Mouse (Mus musculus) lung, embryonic 14.5 days (tissue): ENCODE results near the gene Ppp6r2. TPM values are rescaled to one million over a fixed set of nuclear protein-coding genes. Genes with fewer than 3 reads are reported as not detected.

ENCODE experiments used
- ATAC-seq: fragments of 200-750 bp; cut with Nextera tagmentation; 2 replicates; pipeline ENCODE4 v1.8.0; 2017; ENCODE audit warnings: mild to moderate bottlenecking, moderate TSS enrichment, moderate library complexity; ENCODE audit not compliant: insufficient read depth
- DNase-seq: peaks from one replicate; pipeline ENCODE4 v3.0.0-alpha.2; 2015
- H3K27ac ChIP-seq: fragments of 300-500 bp; sonication (generic); 2 replicates; pipeline ENCODE4 v1.5.1; 2014; ENCODE audit warnings: low read depth, mild to moderate bottlenecking, moderate library complexity
- H3K27me3 ChIP-seq: fragments of 300-500 bp; sonication (generic); 2 replicates; pipeline ENCODE4 v1.6.1; 2014; ENCODE audit warnings: low read length, control low read depth; ENCODE audit not compliant: insufficient read depth
- H3K36me3 ChIP-seq: fragments of 300-500 bp; sonication (generic); 2 replicates; pipeline ENCODE4 v1.6.1; 2014; ENCODE audit warnings: control low read depth; ENCODE audit not compliant: insufficient read depth
- H3K4me1 ChIP-seq: fragments of 300-500 bp; sonication (generic); 2 replicates; pipeline ENCODE4 v1.6.1; 2014; ENCODE audit warnings: antibody characterized with exemption, control low read depth; ENCODE audit not compliant: insufficient read depth
- H3K4me2 ChIP-seq: fragments of 300-500 bp; sonication (generic); 2 replicates; pipeline ENCODE4 v1.6.1; 2014; ENCODE audit warnings: mild to moderate bottlenecking
- H3K4me3 ChIP-seq: fragments of 300-500 bp; sonication (generic); 2 replicates; pipeline ENCODE4 v1.5.1; 2014; ENCODE audit warnings: low read depth, low read length
- H3K9ac ChIP-seq: fragments of 300-500 bp; sonication (generic); 2 replicates; pipeline ENCODE4 v1.6.1; 2014
- H3K9me3 ChIP-seq: fragments of 300-500 bp; sonication (generic); 2 replicates; pipeline ENCODE4 v1.6.1; 2016; ENCODE audit warnings: low read depth, low read length, control low read depth
- CTCF ChIP-seq: IDR thresholded peaks from 2 replicates; pipeline ENCODE4 v1.5.1; 2016; ENCODE audit warnings: antibody characterized with exemption, low read depth
- WGBS: fragments of 180-500 bp; shearing (Covaris S2); extraction: QIAGEN DNeasy Blood & Tissue Kit; methylation state at CpG from one replicate; pipeline ENCODE4 v1.1.7; 2014; 5-methylcytosine and 5-hydroxymethylcytosine counted together
- polyA plus RNA-seq: library from polyadenylated mRNA; unstranded; fragments of >200 nt; fragmentation: Nextera tagmentation; extraction: Ambion mirVana; gene quantifications from 2 replicates; pipeline ENCODE4 v1.2.1, GENCODE M21; 2014

The Ppp6r2 gene
- polyA plus RNA-seq, 1 experiment from 2014 or later = 27.8 TPM

- H3K4me3 ChIP-seq = peak overlapping the region; percentile 94
- H3K36me3 ChIP-seq = peaks cover 13% of the 10 kb centered on the region
- H3K9me3 ChIP-seq = no peaks in the 10 kb centered on the region
- no peak overlapping the region for H3K27ac ChIP-seq
- peak overlapping the region; percentile 92 for H3K9ac ChIP-seq
- peak; percentile 5 for DNase-seq
- TF ChIP-seq CTCF = no peak
- no peaks in the 10 kb centered on the region for H3K27me3 ChIP-seq
- no peaks in the 10 kb centered on the region for H3K4me1 ChIP-seq
- WGBS = 61% methylated on average over 6 of the region's 6 CpGs
- ATAC-seq = no peak
- H3K4me2 ChIP-seq = peak overlapping the region; percentile 85
Observed at GRCm38 (mm10) chr15:89212495-89212894, 1.1 kb downstream of the Ppp6r2 start.

- Histone ChIP-seq H3K4me1 (no peaks in the 10 kb centered on the region), H3K9me3 (no peaks in the 10 kb centered on the region), H3K27me3 (no peaks in the 10 kb centered on the region), H3K9ac (no peak overlapping the region), H3K4me2 (no peak overlapping the region), H3K4me3 (no peak overlapping the region), H3K36me3 (peaks cover 13% of the 10 kb centered on the region), H3K27ac (no peak overlapping the region)
- DNase-seq (no peak), ATAC-seq (no peak)
- TF ChIP-seq CTCF = no peak
- WGBS = 79% methylated on average over 3 of the region's 3 CpGs
Observed at GRCm38 (mm10) chr15:89213517-89213916, 2.2 kb downstream of the Ppp6r2 start.

- Histone ChIP-seq H3K4me3 (no peak overlapping the region), H3K4me1 (no peaks in the 10 kb centered on the region), H3K27ac (no peak overlapping the region), H3K27me3 (no peaks in the 10 kb centered on the region), H3K4me2 (no peak overlapping the region), H3K9ac (no peak overlapping the region), H3K9me3 (no peaks in the 10 kb centered on the region), H3K36me3 (peaks cover 13% of the 10 kb centered on the region)
- ATAC-seq (no peak), DNase-seq (no peak)
- WGBS = 90% methylated on average over 3 of the region's 3 CpGs
- no peak for TF ChIP-seq CTCF
Observed at GRCm38 (mm10) chr15:89214953-89215352, 3.6 kb downstream of the Ppp6r2 start.

- DNase-seq (no peak), ATAC-seq (no peak)
- H3K27me3 ChIP-seq = no peaks in the 10 kb centered on the region
- no peaks in the 10 kb centered on the region for H3K9me3 ChIP-seq
- H3K4me3 ChIP-seq = no peak overlapping the region
- H3K4me2 ChIP-seq = no peak overlapping the region
- H3K4me1 ChIP-seq = no peaks in the 10 kb centered on the region
- H3K36me3 ChIP-seq = peaks cover 13% of the 10 kb centered on the region
- H3K9ac ChIP-seq = no peak overlapping the region
- no peak for TF ChIP-seq CTCF
- 87% methylated on average over 2 of the region's 2 CpGs for whole genome bisulfite sequencing
- H3K27ac ChIP-seq = no peak overlapping the region
Observed at GRCm38 (mm10) chr15:89215611-89216233, 4.4 kb downstream of the Ppp6r2 start.

- TF ChIP-seq CTCF = no peak
- no peak for ATAC-seq
- DNase-seq = peak; percentile 40
Observed at GRCm38 (mm10) chr15:89233586-89233985, 22.2 kb downstream of the Ppp6r2 start.

GRCm38 (mm10) chr15:89234052-89234451 lies 22.7 kb downstream of the Ppp6r2 start:
- H3K27ac ChIP-seq = no peak overlapping the region
- no peak for DNase-seq
- ATAC-seq = no peak
- H3K36me3 ChIP-seq = peaks cover 2% of the 10 kb centered on the region; the same call in 1 of the 2 replicates
- no peaks in the 10 kb centered on the region for H3K4me1 ChIP-seq
- no peaks in the 10 kb centered on the region for H3K9me3 ChIP-seq
- no peak overlapping the region for H3K4me3 ChIP-seq
- 83% methylated on average over 4 of the region's 4 CpGs for WGBS
- no peak overlapping the region for H3K9ac ChIP-seq
- H3K4me2 ChIP-seq = no peak overlapping the region
- no peak for TF ChIP-seq CTCF
- H3K27me3 ChIP-seq = no peaks in the 10 kb centered on the region

More at GRCm38 (mm10) chr15:89233586-89233985, 22.2 kb downstream of the Ppp6r2 start:
- no peaks in the 10 kb centered on the region for H3K4me1 ChIP-seq
- peaks cover 2% of the 10 kb centered on the region; the same call in 1 of the 2 replicates for H3K36me3 ChIP-seq
- no peaks in the 10 kb centered on the region for H3K27me3 ChIP-seq
- H3K27ac ChIP-seq = no peak overlapping the region
- H3K9me3 ChIP-seq = no peaks in the 10 kb centered on the region
- no peak overlapping the region for H3K4me2 ChIP-seq
- no peak overlapping the region for H3K9ac ChIP-seq
- H3K4me3 ChIP-seq = no peak overlapping the region
- WGBS = 40% methylated on average over 2 of the region's 2 CpGs

GRCm38 (mm10) chr15:89239751-89240392 lies 28.5 kb downstream of the Ppp6r2 start:
- no peak for TF ChIP-seq CTCF
- ATAC-seq (no peak), DNase-seq (peak; percentile 2)
- Histone ChIP-seq H3K4me2 (no peak overlapping the region), H3K27ac (peak overlapping the region; percentile 20; the same call in 1 of the 2 replicates), H3K9me3 (no peaks in the 10 kb centered on the region), H3K9ac (no peak overlapping the region), H3K4me1 (no peaks in the 10 kb centered on the region), H3K36me3 (peaks cover 17% of the 10 kb centered on the region), H3K27me3 (no peaks in the 10 kb centered on the region), H3K4me3 (no peak overlapping the region)
- 52% methylated on average over 3 of the region's 3 CpGs for WGBS
